ENCODE assay signal across 8 mouse cellular contexts in genomic region chr2:120729775-120730585, GRCm38 (mm10).
DNase-seq lines count a peak whose midpoint lies in the region; ATAC-seq and TF ChIP-seq lines count a peak whose summit lies in the region.

No protein-coding gene starts in this region.

- H3K9me3 ChIP-seq in heart, postnatal 0 days (replicated peaks; ENCODE audit: control insufficient read depth, low read length) = no peaks in the 10 kb centered on the region
- no peaks in the 10 kb centered on the region for H3K9me3 ChIP-seq in liver, embryonic 12.5 days (replicated peaks)

- H3K36me3 ChIP-seq in heart, postnatal 0 days (replicated peaks; ENCODE audit: control insufficient read depth, insufficient read depth, low read length) = peaks cover 37% of the 10 kb centered on the region
- peaks cover 47% of the 10 kb centered on the region for H3K36me3 ChIP-seq in liver, embryonic 12.5 days
- peaks cover 21% of the 10 kb centered on the region for H3K36me3 ChIP-seq in spleen, adult 2 months (ENCODE audit: control insufficient read depth, insufficient read depth, low read length)

- H3K4me1 ChIP-seq in heart, postnatal 0 days (ENCODE audit: control insufficient read depth, insufficient read depth) = peaks cover 31% of the 10 kb centered on the region
- H3K4me1 ChIP-seq in liver, embryonic 12.5 days = peaks cover 58% of the 10 kb centered on the region
- H3K4me1 ChIP-seq in spleen, adult 2 months (ENCODE audit: control insufficient read depth, insufficient read depth, insufficient read length) = peaks cover 13% of the 10 kb centered on the region; the same call in 1 of the 2 replicates

- no peak for TF ChIP-seq POLR2A in spleen, adult 2 months (IDR thresholded peaks at IDR 0.05; ENCODE audit: low read depth, low read length)

- H3K4me3 ChIP-seq in heart, postnatal 0 days (ENCODE audit: low read depth, low read length) = peak overlapping the region; percentile 88
- peak overlapping the region; percentile 87 for H3K4me3 ChIP-seq in liver, embryonic 12.5 days
- peak overlapping the region; percentile 96 for H3K4me3 ChIP-seq in spleen, adult 2 months (ENCODE audit: extremely low read depth, insufficient read depth, insufficient read length)

- no peak for TF ChIP-seq CTCF in heart, postnatal 0 days (IDR thresholded peaks at IDR 0.05; ENCODE audit: low read depth)
- no peak for TF ChIP-seq CTCF in spleen, adult 2 months (IDR thresholded peaks at IDR 0.05; ENCODE audit: extremely low read depth, insufficient read depth, insufficient read length, insufficient replicate concordance)

- H3K27ac ChIP-seq in heart, postnatal 0 days (ENCODE audit: low read depth) = no peak overlapping the region
- peak overlapping the region; percentile 96 for H3K27ac ChIP-seq in liver, embryonic 12.5 days
- H3K27ac ChIP-seq in spleen, adult 2 months (ENCODE audit: insufficient read depth, low read length) = no peak overlapping the region

- H3K27me3 ChIP-seq in heart, postnatal 0 days (ENCODE audit: control insufficient read depth, insufficient read depth, low read length) = no peaks in the 10 kb centered on the region
- H3K27me3 ChIP-seq in liver, embryonic 12.5 days (replicated peaks) = no peaks in the 10 kb centered on the region
- H3K27me3 ChIP-seq in spleen, adult 2 months (ENCODE audit: control insufficient read depth, insufficient read depth, low read length) = no peaks in the 10 kb centered on the region

- TF ChIP-seq EP300 in heart, postnatal 0 days (IDR thresholded peaks at IDR 0.05; ENCODE audit: low read depth) = no peak

- no peak for ATAC-seq in heart, postnatal 0 days (ENCODE audit: insufficient read depth, low read depth)
- ATAC-seq in liver, embryonic 12.5 days = peak; percentile 31; the same call in 1 of the 2 replicates

- 3% methylated on average over 23 of the region's 23 CpGs for WGBS in heart, postnatal 0 days
- WGBS in liver, embryonic 12.5 days (ENCODE audit: insufficient replicate concordance) = 3% methylated on average over 23 of the region's 23 CpGs
- WGBS in spleen, adult 2 months = 27% methylated on average over 23 of the region's 23 CpGs

- peak overlapping the region; percentile 91 for H3K4me2 ChIP-seq in heart, postnatal 0 days (ENCODE audit: low read depth, low read length)
- H3K4me2 ChIP-seq in liver, embryonic 12.5 days = peak overlapping the region; percentile 94

- peak overlapping the region; percentile 95 for H3K9ac ChIP-seq in heart, postnatal 0 days (replicated peaks; ENCODE audit: low read depth, low read length)
- peak overlapping the region; percentile 100 for H3K9ac ChIP-seq in liver, embryonic 12.5 days

- DNase-seq in cerebellum, adult 11-12 months = peak; percentile 28
- DNase-seq in cerebellum, adult 11 months = no peak
- peak; percentile 26 for DNase-seq in 3T3-L1 (ENCODE audit: low read depth, low spot score)
- peak; percentile 22 for DNase-seq in embryo, embryonic 10 days (ENCODE audit: low spot score)
- no peak for DNase-seq in heart, postnatal 0 days (ENCODE audit: low spot score)
- DNase-seq in spleen, adult 2 months (ENCODE audit: low read depth in 1 of 2, low spot score in 2 of 2) = no peak
- DNase-seq in urinary bladder, postnatal 36 days (ENCODE audit: low spot score in 2 of 2) = no peak

Comparison
In these comparisons a context has a peak if more than half of its experiments do, and no peak if none do; other contexts are left out.
1. DNase-seq: peak in cerebellum, adult 11-12 months (single experiment), 3T3-L1 (single experiment) and embryo, embryonic 10 days (single experiment); none in cerebellum, adult 11 months (single experiment), heart, postnatal 0 days (single experiment), spleen, adult 2 months (0 of 2) and urinary bladder, postnatal 36 days (0 of 2).
2. Peak in every context shown above with its lines, with median percentiles within 50 percentile points of each other: H3K4me3 ChIP-seq.